Mouse (Mus musculus): Measurements from ENCODE around the gene Lrrc41. TPM values are rescaled to one million over a fixed set of nuclear protein-coding genes. Genes with fewer than 3 reads are reported as not detected.

Gene Lrrc41
- polyA plus RNA-seq, 1 experiment = 59.6 TPM

DNA sequence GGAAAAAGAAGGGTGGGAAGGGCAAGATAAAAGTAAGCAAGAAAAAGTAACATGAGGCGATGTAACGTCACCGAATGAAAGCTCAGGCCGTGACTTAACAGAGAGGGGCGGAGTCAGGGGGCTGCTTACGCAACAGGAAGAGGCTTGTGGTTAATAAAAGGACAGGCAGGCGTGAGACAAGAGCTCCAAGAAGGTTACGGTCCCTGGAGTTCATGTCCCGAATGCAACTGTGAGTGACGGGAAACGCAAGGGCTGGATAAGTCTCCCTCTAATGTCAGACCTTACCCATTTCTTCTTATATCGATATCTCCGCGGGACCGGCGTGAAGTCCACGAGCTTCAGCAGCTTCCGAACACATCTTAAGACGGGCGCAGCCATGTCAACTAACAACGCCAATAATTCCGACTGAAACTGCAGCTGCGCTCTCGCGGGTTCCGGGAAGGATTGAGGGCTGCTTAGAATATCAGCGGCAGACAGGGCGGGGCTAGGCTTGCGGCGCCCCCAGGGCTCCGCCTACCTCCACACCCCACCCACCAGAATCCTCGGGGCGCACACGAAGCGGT lies 21.6 kb upstream of the Lrrc41 start, which contains the start of gene Nsun4:
Gene Nsun4, minus strand, starts transcription at position 478 of the 563 bp plus-strand sequence.
- DNase-seq (ENCODE audit: low read depth) = peak; percentile 97
- TF ChIP-seq POLR2A (IDR thresholded peaks at IDR 0.05; ENCODE audit: borderline replicate concordance, extremely low read depth, insufficient read depth, insufficient read length, poor library complexity, severe bottlenecking) (peak; percentile 26; the same call in 1 of the 2 replicates), CTCF (IDR thresholded peaks at IDR 0.05; ENCODE audit: borderline replicate concordance, extremely low read depth, insufficient read depth, insufficient read length) (no peak)

DNA sequence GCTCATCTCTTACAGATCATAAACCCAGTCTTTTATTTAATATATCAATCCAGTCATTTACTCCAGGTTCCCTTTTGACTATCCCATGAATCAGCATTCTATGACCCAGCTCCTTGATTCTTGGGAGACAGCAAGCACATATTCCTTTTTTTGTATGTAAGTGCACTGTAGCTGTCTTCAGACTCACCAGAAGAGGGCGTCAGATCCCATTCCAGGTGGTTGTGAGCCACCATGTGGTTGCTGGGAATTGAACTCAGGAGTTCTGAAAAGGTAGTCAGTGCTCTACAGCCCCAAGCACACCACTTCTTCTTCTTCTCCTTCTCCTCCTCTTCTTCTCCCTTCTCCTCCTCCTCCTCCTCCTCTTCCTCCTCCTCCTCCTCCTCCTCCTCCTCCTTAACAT lies 17.5 kb upstream of the Lrrc41 start:
- no peak for DNase-seq (ENCODE audit: low read depth)
- TF ChIP-seq POLR2A (IDR thresholded peaks at IDR 0.05; ENCODE audit: borderline replicate concordance, extremely low read depth, insufficient read depth, insufficient read length, poor library complexity, severe bottlenecking) = no peak
- no peak for TF ChIP-seq CTCF (IDR thresholded peaks at IDR 0.05; ENCODE audit: borderline replicate concordance, extremely low read depth, insufficient read depth, insufficient read length)

DNA sequence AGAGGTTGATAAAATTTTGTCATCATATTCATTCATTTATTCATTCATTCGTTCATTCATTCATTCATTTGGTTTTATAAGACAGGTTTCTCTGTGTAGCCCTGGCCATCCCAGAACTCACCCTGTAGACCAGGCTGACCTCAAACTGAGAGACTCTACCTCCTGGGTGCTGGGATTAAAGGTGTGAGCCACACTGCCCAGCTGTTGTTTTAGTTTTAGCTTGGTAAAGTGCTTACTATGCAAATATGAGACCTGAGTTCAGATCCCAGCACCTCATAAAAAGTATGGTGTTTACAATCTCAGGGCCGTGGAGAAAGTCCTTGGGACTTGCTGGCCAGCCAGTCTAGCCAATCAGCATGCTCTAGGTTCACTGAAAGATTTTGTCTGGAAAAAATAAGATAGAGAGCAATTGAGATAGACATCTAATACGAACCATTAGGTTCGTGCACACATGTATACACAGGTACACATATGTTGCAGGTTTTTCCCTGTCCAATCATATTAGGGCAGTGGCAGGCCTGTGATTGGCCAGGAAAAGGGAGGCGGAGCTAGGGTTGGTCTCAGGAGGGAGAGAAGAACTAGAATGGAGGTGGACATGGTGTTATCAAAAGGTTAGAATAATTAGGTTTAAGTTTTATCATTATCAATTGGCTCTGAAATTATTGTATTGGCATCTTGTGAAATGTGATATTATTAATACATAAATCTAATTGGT lies 15.9 kb upstream of the Lrrc41 start:
- TF ChIP-seq CTCF (IDR thresholded peaks at IDR 0.05; ENCODE audit: borderline replicate concordance, extremely low read depth, insufficient read depth, insufficient read length) = no peak
- no peak for TF ChIP-seq POLR2A (IDR thresholded peaks at IDR 0.05; ENCODE audit: borderline replicate concordance, extremely low read depth, insufficient read depth, insufficient read length, poor library complexity, severe bottlenecking)

DNA sequence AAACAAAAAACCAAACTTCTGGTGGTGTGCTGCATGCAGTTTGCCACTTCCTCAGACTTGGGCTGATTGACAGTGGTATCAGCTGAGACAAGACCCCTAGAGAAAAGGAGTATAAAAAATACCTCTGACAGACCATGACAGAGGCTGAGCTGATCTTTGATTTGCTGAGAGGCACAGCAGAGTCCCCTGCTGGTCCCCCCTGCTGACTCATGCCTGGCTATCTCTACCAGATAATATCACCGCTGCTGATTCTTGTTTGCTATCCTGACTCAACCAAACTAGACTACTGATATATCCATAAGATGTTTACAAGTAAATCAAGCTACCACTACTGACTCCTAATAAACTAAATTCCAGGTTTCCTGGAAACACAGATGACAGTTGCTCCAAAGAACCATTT lies 11.2 kb upstream of the Lrrc41 start:
- DNase-seq (ENCODE audit: low read depth) = no peak
- TF ChIP-seq POLR2A (IDR thresholded peaks at IDR 0.05; ENCODE audit: borderline replicate concordance, extremely low read depth, insufficient read depth, insufficient read length, poor library complexity, severe bottlenecking) (no peak), CTCF (IDR thresholded peaks at IDR 0.05; ENCODE audit: borderline replicate concordance, extremely low read depth, insufficient read depth, insufficient read length) (no peak)

More for the DNA sequence above, 15.9 kb upstream of the Lrrc41 start:
- DNase-seq (ENCODE audit: low read depth) = no peak

DNA sequence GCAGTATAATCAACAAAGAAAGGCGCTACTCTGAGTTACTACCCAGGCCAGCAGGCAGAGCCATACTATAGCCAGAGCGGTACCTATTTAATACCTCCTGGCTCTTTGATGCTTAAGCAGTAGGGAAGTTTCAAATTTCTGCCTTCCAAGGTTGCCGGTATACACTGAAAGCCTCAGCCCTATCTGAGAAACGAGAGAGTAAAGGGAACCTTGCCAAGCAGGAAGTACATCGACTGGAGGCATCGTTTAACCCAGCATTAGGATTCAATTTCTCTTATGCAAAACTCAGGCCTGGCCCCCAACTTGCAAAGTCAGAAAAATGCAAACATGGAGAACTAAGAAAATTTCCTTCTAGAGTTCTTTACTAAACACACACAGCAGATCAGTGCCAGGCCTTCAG lies 5.0 kb upstream of the Lrrc41 start:
- no peak for DNase-seq (ENCODE audit: low read depth)
- TF ChIP-seq CTCF (IDR thresholded peaks at IDR 0.05; ENCODE audit: borderline replicate concordance, extremely low read depth, insufficient read depth, insufficient read length) (no peak), POLR2A (IDR thresholded peaks at IDR 0.05; ENCODE audit: borderline replicate concordance, extremely low read depth, insufficient read depth, insufficient read length, poor library complexity, severe bottlenecking) (no peak)

DNA sequence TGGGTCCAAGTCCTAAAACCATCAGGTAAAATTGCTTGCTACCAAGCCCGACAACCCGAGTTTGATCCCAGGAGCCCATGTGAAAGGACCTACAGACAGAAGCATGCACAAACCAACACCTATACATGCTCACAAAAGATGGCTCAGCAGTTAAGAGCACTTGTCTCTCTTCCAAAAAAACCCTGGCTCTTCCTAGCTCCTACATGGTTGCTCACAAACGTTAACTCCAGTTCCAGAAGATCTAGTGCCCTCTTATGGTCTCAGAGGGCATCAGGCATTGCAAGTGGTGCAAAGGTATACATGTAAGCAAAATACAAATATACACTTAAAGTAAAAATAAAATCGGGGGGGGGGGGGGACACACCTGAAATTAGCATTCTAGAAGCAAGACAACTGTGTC lies 1.9 kb upstream of the Lrrc41 start:
- no peak for TF ChIP-seq POLR2A (IDR thresholded peaks at IDR 0.05; ENCODE audit: borderline replicate concordance, extremely low read depth, insufficient read depth, insufficient read length, poor library complexity, severe bottlenecking)
- no peak for TF ChIP-seq CTCF (IDR thresholded peaks at IDR 0.05; ENCODE audit: borderline replicate concordance, extremely low read depth, insufficient read depth, insufficient read length)
- peak; percentile 31 for DNase-seq (ENCODE audit: low read depth)

DNA sequence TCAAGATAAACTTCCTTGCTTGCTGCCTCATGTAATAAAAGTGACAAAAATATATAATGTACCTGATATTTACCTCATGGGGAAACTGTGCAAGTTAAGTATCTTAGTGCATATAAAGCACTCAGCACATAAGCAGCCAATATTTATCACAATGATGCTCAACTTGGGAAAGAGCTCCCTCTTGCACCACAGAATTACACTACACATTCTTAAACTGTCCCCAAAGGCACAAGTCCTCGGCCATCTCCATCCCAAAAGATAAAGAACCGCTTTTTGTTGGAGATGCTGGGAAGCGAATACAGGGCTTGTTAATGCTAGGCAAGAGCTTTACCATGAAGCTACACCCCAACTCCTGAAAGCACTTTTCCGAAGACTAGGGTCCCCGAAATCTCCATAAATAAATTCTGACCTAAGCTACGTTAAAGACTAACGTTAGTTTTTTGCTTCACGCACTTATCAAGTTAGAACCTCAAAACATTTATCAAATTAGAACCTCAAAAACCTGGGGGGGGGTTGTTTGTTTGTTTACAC lies 859 bp upstream of the Lrrc41 start:
- TF ChIP-seq CTCF (IDR thresholded peaks at IDR 0.05; ENCODE audit: borderline replicate concordance, extremely low read depth, insufficient read depth, insufficient read length) (no peak), POLR2A (IDR thresholded peaks at IDR 0.05; ENCODE audit: borderline replicate concordance, extremely low read depth, insufficient read depth, insufficient read length, poor library complexity, severe bottlenecking) (no peak)
- DNase-seq (ENCODE audit: low read depth) = peak; percentile 62

DNA sequence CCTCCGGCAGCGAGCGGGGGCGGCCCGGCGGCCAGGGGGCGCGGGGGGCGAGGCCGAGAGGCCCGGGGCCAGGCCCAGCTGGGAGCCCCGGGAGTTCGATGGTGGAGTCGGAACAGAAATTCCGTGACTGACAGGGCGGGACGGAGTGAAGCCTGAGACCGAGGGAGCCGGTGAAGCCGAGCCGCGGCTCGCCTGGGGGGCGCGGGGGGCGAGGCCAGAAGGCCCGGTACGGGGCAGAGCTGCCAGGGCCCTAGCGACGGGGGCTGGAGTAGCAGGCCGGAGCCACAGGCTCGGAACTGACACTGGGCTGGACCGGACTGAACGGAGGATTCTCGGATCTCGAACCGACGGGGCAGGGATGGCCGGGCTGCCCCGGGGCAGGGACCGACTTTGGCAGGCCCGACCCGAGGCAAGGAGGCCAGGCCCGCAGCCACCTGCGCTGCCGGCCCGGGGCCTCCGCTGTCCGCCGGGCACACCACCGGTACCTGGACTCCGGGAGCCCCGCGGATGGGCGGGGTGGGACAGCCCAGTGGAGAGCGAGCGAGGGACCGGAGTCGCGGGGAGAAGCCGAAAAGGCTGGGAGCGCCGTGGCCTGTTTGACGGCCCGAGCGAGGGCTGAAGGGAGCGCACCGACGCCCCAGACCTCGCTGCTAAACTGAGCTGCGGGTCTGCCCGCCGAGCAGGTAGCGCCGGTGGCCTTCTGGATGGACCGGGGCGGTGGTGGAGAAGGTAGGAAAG lies 731 bp downstream of the Lrrc41 start:
- DNase-seq (ENCODE audit: low read depth) = peak; percentile 72
- TF ChIP-seq CTCF (IDR thresholded peaks at IDR 0.05; ENCODE audit: borderline replicate concordance, extremely low read depth, insufficient read depth, insufficient read length) (peak; percentile 41; the same call in 1 of the 2 replicates), POLR2A (IDR thresholded peaks at IDR 0.05; ENCODE audit: borderline replicate concordance, extremely low read depth, insufficient read depth, insufficient read length, poor library complexity, severe bottlenecking) (no peak)

DNA sequence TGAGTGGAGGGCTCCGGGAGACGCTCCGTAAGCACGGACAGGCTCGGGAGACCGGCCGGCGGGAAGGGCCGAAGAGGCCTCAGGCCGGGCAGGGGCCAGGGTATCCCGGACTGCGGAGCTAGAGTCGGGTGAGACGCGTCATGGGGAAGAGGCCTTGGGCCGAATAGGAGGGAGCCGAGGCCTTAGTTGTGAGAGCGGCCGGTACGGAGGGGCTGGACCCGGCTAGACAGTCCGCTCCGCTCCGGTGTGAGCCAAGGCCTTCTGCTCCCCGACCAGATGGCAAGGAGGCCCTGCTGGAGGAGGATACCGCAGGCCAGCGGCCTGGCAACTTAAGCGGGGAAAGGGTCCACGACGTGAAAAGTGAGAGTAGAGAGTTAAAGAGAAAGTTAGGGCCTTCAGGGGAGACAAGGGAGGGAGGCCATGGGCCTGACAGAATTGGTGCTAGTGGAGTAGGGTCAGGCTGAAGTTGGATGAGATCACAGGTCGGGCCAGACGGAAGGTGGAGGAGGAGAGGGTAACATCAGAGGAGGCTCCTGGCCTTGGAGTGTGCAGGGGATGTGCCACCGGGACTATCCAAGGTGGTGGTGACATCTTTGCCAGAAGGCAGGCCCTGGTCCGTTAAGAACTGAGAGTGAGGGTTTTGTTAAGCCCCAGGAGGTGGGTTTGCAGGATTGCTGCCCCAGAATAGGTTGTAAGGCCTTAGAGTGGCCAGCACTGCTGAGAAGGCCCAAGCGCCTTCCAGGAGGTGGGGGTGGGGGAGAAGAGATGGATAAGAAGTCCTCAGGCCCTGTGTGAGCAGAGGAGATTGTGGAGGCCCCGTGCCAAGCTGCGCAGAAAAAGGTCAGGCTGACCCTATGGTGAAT lies 1.5 kb downstream of the Lrrc41 start:
- TF ChIP-seq CTCF (IDR thresholded peaks at IDR 0.05; ENCODE audit: borderline replicate concordance, extremely low read depth, insufficient read depth, insufficient read length) = no peak
- DNase-seq (ENCODE audit: low read depth) = peak; percentile 51

DNA sequence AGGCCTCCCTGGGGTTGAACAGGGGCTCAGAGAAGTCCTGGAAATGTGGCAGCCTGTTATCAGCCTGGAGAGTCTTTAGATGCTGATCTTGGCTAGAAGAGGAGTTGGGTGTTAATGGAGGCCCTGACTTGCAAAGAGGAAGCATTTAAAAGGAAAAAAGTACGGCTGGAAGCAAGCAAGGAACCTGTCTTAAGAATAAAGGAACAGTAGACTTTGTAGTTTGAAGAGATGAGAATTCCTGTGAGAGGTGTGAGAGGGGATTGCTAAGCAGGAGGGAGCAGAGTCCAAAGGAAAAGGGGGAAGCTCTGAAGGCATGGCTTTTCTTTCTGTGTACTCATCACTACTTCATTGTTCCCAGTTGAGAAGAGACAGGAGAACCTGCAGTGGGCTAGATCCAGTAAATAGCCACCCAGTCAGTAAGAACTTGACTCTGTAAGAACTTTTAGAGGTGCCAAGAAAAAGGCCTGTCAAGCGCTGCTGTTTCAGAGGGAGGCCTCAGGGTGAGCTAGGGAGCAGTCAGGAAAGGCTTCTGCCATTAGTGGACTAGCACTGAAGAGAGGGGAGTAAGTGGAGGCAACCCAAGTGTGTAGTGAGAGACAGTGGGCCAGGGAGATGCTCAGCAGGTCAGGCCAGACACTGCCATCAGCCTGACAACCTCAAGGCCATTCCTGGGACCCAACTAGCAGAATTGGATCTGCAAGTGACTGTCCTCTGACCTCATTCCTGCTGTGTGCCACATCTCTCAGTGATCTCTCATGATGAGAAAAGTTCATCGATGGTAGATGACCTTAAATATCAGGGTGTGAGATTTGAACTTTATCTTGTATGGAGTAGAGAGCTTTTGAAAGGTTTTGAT lies 2.4 kb downstream of the Lrrc41 start:
- DNase-seq (ENCODE audit: low read depth) = no peak
- TF ChIP-seq POLR2A (IDR thresholded peaks at IDR 0.05; ENCODE audit: borderline replicate concordance, extremely low read depth, insufficient read depth, insufficient read length, poor library complexity, severe bottlenecking) (no peak), CTCF (IDR thresholded peaks at IDR 0.05; ENCODE audit: borderline replicate concordance, extremely low read depth, insufficient read depth, insufficient read length) (no peak)
